ENCODE assay signal across 14 mouse cellular contexts in the genomic region with DNA sequence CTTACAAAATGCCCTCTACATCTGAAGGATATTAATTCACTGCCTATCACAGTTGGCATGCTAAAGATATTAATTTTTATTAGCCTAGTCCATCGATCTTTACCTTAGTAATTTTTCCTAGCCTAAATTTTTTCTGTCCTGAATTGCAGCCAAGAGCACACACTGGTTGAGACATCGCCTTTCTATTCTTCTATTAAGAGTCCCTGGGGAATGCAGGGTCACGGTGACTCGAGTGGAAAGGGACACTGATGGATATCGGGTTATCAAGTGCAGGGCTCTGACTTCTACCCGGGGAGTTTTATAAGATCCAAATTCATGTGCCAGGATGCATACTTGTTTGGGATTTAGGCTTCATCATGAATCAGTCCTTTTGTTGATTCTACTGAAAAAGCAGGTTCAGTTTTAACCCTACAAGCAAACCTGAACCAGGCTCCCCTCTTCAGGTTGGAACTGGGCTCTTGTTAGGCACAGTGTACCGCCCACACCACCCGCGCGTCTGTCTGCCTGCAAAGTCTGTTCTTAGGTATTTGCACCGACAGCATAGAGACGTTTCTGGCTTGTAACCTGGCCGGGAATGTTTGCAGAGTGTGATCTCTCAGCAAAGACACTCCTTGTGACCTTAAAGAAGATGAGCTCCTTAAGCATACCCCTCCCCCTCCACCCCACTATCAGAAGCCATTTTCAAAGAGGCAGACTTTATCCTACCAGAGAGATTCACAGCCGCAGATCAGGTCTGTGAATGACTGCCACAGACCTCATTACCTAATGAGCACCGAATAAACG.
DNase-seq lines count a peak whose midpoint lies in the region; ATAC-seq lines count a peak whose summit lies in the region.
"Had no signal": no experiment of that assay in that cellular context is flagged by ENCODE, and none has a peak within 500 bp of the region (broad histone marks: within the 10 kb centered on the region; RNA-seq: fewer than 3 reads in every experiment).

No protein-coding gene starts in this region.

- H3K4me3 ChIP-seq in midbrain, embryonic 11.5 days (ENCODE audit: low read depth, low read length) = no peak overlapping the region
- H3K4me3 ChIP-seq: limb, embryonic 13.5 days had no signal

- no peaks in the 10 kb centered on the region for H3K36me3 ChIP-seq in midbrain, embryonic 11.5 days (ENCODE audit: control insufficient read depth, insufficient read depth, low read length)

- H3K9me3 ChIP-seq in midbrain, embryonic 11.5 days (ENCODE audit: control insufficient read depth, low read length) = no peaks in the 10 kb centered on the region
- H3K9me3 ChIP-seq: limb, embryonic 13.5 days had no signal

- no peaks in the 10 kb centered on the region for H3K27me3 ChIP-seq in midbrain, embryonic 11.5 days (ENCODE audit: control insufficient read depth, insufficient read depth, low read length)
- H3K27me3 ChIP-seq: limb, embryonic 13.5 days had no signal

- peaks cover 27% of the 10 kb centered on the region for H3K4me1 ChIP-seq in midbrain, embryonic 11.5 days (ENCODE audit: control insufficient read depth, insufficient read depth, low read length)

- no peak overlapping the region for H3K9ac ChIP-seq in midbrain, embryonic 11.5 days (ENCODE audit: low read length)
- H3K9ac ChIP-seq: limb, embryonic 13.5 days; lung, embryonic 14.5 days had no signal

- H3K27ac ChIP-seq in midbrain, embryonic 11.5 days (ENCODE audit: low read depth, low read length) = peak overlapping the region; percentile 1
- H3K27ac ChIP-seq: limb, embryonic 13.5 days had no signal

- DNase-seq in gastrocnemius, adult 18-20 months (ENCODE audit: low spot score) = peak; percentile 30
- DNase-seq in gastrocnemius, postnatal 4 days (ENCODE audit: low spot score in 2 of 2) = no peak
- DNase-seq in right cerebral cortex, postnatal 36 days (ENCODE audit: low spot score in 2 of 2) = peak; percentile 21 to 50
- no peak for DNase-seq in right cerebral cortex, postnatal 14 days
- peak; percentile 91 for DNase-seq in midbrain, embryonic 11.5 days (ENCODE audit: low spot score, missing footprints)
- DNase-seq in yolk sac, embryonic 10.5 days (ENCODE audit: low spot score) = peak; percentile 73
- no peak for DNase-seq in thymus, postnatal 36 days
- DNase-seq: cerebellum, postnatal 14 days; kidney, adult 11 months; lung, embryonic 14.5 days; thymus, postnatal 14 days had no signal

- WGBS in midbrain, embryonic 11.5 days = 20% methylated on average over 16 of the region's 16 CpGs

- H3K4me2 ChIP-seq in midbrain, embryonic 11.5 days = peak overlapping the region; percentile 1; the same call in 1 of the 2 replicates
- H3K4me2 ChIP-seq: limb, embryonic 13.5 days; lung, embryonic 14.5 days had no signal

- ATAC-seq in midbrain, embryonic 11.5 days (ENCODE audit: low FRiP score) = peak; percentile 43; the same call in 1 of the 2 replicates
- no peak for ATAC-seq in megakaryocyte progenitor cell, adult 5-6 weeks (replicated peaks; ENCODE audit: poor library complexity)
- ATAC-seq: activated CD4-positive, CD25-positive, alpha-beta regulatory T cell, adult 4 months had no signal

Comparison
In these comparisons a context has a peak if more than half of its experiments do, and no peak if none do; other contexts are left out.
1. DNase-seq: peak in gastrocnemius, adult 18-20 months (single experiment), right cerebral cortex, postnatal 36 days (2 of 2), midbrain, embryonic 11.5 days (single experiment) and yolk sac, embryonic 10.5 days (single experiment); none in gastrocnemius, postnatal 4 days (0 of 2), right cerebral cortex, postnatal 14 days (single experiment) and thymus, postnatal 36 days (0 of 2).